Mouse (Mus musculus) lung, embryonic 14.5 days (tissue): ENCODE measurements at regions not wholly inside any gene's neighbourhood (a gene's known extent, or its start where the extent isn't known, plus 50 kb on each side); places are given as distances from the start of the nearest gene placed in this dataset.
A peak's percentile ranks its signal among the peaks of the same experiment; 100 is the strongest.

Experiments
- ATAC-seq: fragments of 200-750 bp; cut with Nextera tagmentation; 2 replicates; pipeline ENCODE4 v1.8.0; 2017; ENCODE audit warnings: mild to moderate bottlenecking, moderate TSS enrichment, moderate library complexity; ENCODE audit not compliant: insufficient read depth
- DNase-seq: peaks from one replicate; pipeline ENCODE4 v3.0.0-alpha.2; 2015
- H3K27ac ChIP-seq: fragments of 300-500 bp; sonication (generic); 2 replicates; pipeline ENCODE4 v1.5.1; 2014; ENCODE audit warnings: low read depth, mild to moderate bottlenecking, moderate library complexity
- H3K27me3 ChIP-seq: fragments of 300-500 bp; sonication (generic); 2 replicates; pipeline ENCODE4 v1.6.1; 2014; ENCODE audit warnings: low read length, control low read depth; ENCODE audit not compliant: insufficient read depth
- H3K36me3 ChIP-seq: fragments of 300-500 bp; sonication (generic); 2 replicates; pipeline ENCODE4 v1.6.1; 2014; ENCODE audit warnings: control low read depth; ENCODE audit not compliant: insufficient read depth
- H3K4me1 ChIP-seq: fragments of 300-500 bp; sonication (generic); 2 replicates; pipeline ENCODE4 v1.6.1; 2014; ENCODE audit warnings: antibody characterized with exemption, control low read depth; ENCODE audit not compliant: insufficient read depth
- H3K4me2 ChIP-seq: fragments of 300-500 bp; sonication (generic); 2 replicates; pipeline ENCODE4 v1.6.1; 2014; ENCODE audit warnings: mild to moderate bottlenecking
- H3K4me3 ChIP-seq: fragments of 300-500 bp; sonication (generic); 2 replicates; pipeline ENCODE4 v1.5.1; 2014; ENCODE audit warnings: low read depth, low read length
- H3K9ac ChIP-seq: fragments of 300-500 bp; sonication (generic); 2 replicates; pipeline ENCODE4 v1.6.1; 2014
- H3K9me3 ChIP-seq: fragments of 300-500 bp; sonication (generic); 2 replicates; pipeline ENCODE4 v1.6.1; 2016; ENCODE audit warnings: low read depth, low read length, control low read depth
- CTCF ChIP-seq: IDR thresholded peaks from 2 replicates; pipeline ENCODE4 v1.5.1; 2016; ENCODE audit warnings: antibody characterized with exemption, low read depth
- WGBS: fragments of 180-500 bp; shearing (Covaris S2); extraction: QIAGEN DNeasy Blood & Tissue Kit; methylation state at CpG from one replicate; pipeline ENCODE4 v1.1.7; 2014; 5-methylcytosine and 5-hydroxymethylcytosine counted together

DNA sequence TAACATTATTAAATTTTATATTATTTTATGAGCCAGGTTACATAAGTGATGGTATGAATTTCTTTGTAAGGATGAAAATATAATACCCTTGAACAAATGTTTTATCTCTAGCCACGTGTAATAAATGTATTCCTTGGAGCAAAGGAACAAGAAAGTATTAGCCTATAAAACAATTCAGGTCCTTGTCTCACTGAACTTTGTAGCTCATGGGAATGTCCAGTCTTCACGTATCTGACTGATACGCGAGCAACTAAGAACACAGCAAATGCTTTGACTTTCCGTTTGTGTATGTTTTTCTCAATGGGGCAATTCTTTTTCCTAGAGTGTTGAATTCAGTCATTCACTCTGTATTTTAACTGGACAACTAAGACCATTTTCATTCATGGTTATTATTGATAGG lies 216.9 kb upstream of the Mettl25 start:
- Histone ChIP-seq H3K27ac (no peak overlapping the region), H3K4me3 (no peak overlapping the region), H3K9ac (no peak overlapping the region), H3K9me3 (no peaks in the 10 kb centered on the region), H3K4me2 (no peak overlapping the region), H3K4me1 (no peaks in the 10 kb centered on the region), H3K36me3 (no peaks in the 10 kb centered on the region), H3K27me3 (no peaks in the 10 kb centered on the region)
- 84% methylated on average over 5 of the region's 5 CpGs for WGBS
- ATAC-seq = no peak
- no peak for TF ChIP-seq CTCF
- DNase-seq = no peak

DNA sequence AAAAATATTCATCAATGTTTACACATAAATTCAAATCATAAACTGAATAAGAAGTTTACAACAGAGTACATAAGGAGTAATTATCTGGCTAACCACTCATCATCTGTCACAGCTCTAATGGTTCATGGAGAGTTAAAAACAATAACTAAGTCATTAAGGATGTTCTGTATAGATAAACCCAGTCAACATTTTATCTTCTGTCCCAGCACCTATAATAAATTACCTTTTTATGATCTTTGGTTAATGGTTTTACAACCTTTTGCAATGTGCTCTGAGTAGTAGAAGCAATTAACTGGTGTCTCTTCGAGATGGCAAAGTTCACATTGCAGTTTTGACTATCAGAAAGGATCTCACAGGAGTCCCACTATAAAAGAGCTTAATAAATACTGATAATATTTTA lies 197.3 kb upstream of the Mettl25 start:
- Histone ChIP-seq H3K9ac (no peak overlapping the region), H3K27me3 (no peaks in the 10 kb centered on the region), H3K4me2 (no peak overlapping the region), H3K9me3 (no peaks in the 10 kb centered on the region), H3K4me3 (no peak overlapping the region), H3K36me3 (no peaks in the 10 kb centered on the region), H3K4me1 (no peaks in the 10 kb centered on the region), H3K27ac (no peak overlapping the region)
- no peak for DNase-seq
- no peak for ATAC-seq
- 80% methylated on average over 1 of the region's 1 CpGs for WGBS
- TF ChIP-seq CTCF = no peak

DNA sequence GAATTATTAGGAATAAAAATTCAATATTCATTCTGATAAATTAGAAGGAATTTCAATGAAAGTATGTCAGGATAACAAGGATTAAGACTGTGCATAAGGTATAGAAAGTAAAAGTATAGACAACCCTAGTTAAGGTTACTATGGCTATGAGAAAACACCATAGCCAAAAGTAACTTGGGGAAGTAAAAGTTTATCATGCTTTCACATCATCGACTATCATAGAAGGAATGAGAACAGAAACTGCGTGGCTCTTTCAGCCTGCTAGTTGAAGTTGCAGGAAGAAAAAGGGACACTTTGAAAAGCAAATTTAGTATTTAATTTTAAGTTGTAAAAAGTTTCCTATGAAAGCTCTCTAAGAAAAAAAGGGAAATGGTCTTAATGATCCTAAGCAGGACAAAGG lies 196.9 kb upstream of the Mettl25 start:
- Histone ChIP-seq H3K27me3 (no peaks in the 10 kb centered on the region), H3K9ac (no peak overlapping the region), H3K4me3 (no peak overlapping the region), H3K4me2 (no peak overlapping the region), H3K36me3 (no peaks in the 10 kb centered on the region), H3K9me3 (no peaks in the 10 kb centered on the region), H3K4me1 (no peaks in the 10 kb centered on the region), H3K27ac (no peak overlapping the region)
- ATAC-seq = no peak
- no peak for DNase-seq
- TF ChIP-seq CTCF = no peak
- 89% methylated on average over 2 of the region's 2 CpGs for WGBS

DNA sequence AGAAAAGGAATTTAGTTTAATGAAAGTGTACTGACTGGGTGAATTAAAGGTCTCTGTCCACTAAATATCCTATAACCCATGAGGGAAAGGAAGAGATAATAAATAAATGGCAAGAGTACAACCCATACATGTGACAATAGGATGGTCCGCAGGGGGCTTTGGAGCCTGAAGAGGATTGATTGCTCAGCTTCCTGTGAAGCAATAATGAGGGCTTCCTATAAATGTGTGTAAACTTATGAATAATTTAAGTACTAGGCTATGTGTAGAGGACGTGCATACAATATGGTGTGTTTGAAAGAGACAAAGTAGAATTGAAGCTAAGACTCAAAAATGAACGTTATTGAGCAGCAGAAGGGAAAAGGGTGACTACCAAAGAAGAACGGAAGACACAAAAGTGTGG lies 192.2 kb upstream of the Mettl25 start:
- no peaks in the 10 kb centered on the region for H3K27me3 ChIP-seq

DNA sequence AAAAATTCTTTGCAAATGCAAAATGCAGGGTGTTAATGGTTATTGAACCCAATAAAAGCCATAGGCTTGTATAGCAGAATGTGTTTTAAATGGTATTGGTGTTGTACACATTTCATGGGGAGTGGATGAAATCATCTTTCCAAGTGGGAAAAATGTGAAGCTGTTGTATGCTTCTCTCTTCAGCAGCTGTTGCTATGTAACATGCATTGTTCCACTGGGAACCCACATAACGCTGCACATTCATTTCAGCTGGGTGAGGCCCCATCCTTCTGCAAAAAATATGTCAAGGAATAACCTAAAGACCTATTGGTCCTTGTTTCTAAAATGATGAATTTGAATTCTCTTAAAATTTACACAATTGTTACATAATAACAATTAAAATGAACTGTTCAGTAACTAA lies 183.5 kb upstream of the Mettl25 start:
- Histone ChIP-seq H3K9me3 (no peaks in the 10 kb centered on the region), H3K4me3 (no peak overlapping the region), H3K4me1 (no peaks in the 10 kb centered on the region), H3K27me3 (no peaks in the 10 kb centered on the region), H3K36me3 (no peaks in the 10 kb centered on the region), H3K9ac (no peak overlapping the region), H3K4me2 (no peak overlapping the region), H3K27ac (no peak overlapping the region)
- TF ChIP-seq CTCF = no peak
- DNase-seq (no peak), ATAC-seq (no peak)
- WGBS = 61% methylated on average over 1 of the region's 1 CpGs

More for the DNA sequence above, 192.2 kb upstream of the Mettl25 start:
- no peak overlapping the region for H3K9ac ChIP-seq
- H3K4me2 ChIP-seq = no peak overlapping the region
- no peaks in the 10 kb centered on the region for H3K36me3 ChIP-seq
- 79% methylated on average over 4 of the region's 4 CpGs for WGBS
- H3K27ac ChIP-seq = no peak overlapping the region
- no peaks in the 10 kb centered on the region for H3K9me3 ChIP-seq
- DNase-seq (no peak), ATAC-seq (no peak)
- H3K4me1 ChIP-seq = no peaks in the 10 kb centered on the region
- no peak for TF ChIP-seq CTCF
- no peak overlapping the region for H3K4me3 ChIP-seq

DNA sequence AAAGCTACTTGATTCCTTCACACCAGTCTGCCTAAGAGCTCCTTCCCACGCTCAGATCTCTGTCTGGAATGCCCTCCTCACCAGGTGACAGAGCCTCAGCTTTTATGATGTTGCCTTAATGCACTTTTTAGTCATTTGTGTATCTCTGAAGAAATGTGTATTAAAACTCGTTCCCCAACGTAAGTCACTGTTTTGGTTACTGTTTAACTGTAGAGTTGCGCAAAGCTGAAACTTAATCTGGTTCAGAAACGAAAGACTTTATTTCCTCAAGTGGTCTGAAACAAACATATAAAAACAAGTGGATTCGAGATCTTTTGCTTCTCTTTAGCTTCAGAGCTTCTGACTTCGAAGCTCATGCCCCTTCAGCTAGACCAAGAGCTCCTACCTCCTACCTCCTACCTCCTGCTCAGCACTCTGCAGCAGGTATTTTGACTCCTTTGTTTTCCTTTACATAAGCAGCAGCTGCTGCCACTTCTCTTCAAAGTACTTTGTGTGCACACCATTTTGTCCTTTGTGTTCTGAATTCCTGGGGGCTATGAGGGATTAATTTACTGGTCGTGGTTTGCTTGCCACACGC lies 182.5 kb upstream of the Mettl25 start:
- no peak overlapping the region for H3K9ac ChIP-seq
- DNase-seq (peak; percentile 20), ATAC-seq (peak; percentile 85)
- 49% methylated on average over 9 of the region's 9 CpGs for WGBS
- no peaks in the 10 kb centered on the region for H3K27me3 ChIP-seq
- no peak overlapping the region for H3K4me2 ChIP-seq
- no peak overlapping the region for H3K27ac ChIP-seq
- no peak overlapping the region for H3K4me3 ChIP-seq
- no peaks in the 10 kb centered on the region for H3K36me3 ChIP-seq
- H3K9me3 ChIP-seq = no peaks in the 10 kb centered on the region
- TF ChIP-seq CTCF = no peak
- H3K4me1 ChIP-seq = no peaks in the 10 kb centered on the region

DNA sequence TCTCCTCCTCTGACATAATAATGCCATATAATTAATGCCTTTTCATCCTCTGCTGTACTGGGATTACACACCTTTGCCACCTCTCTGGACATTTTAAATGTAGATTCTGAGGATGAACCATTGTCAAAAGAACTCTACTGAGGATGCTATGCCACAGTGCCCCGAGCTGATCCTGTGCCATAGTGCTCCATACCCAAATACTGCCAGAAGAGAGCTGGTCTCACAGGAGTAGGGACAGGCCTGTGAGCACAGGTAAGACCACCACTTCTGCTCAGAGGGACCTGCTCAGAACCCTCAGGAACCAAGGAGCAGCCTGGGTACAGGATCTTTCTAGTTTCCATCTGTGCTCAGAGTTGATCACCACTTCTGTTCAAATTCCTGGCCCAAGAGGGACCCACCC lies 174.8 kb upstream of the Mettl25 start:
- no peak overlapping the region for H3K27ac ChIP-seq
- H3K4me2 ChIP-seq = no peak overlapping the region
- H3K9me3 ChIP-seq = no peaks in the 10 kb centered on the region
- no peak overlapping the region for H3K4me3 ChIP-seq
- no peaks in the 10 kb centered on the region for H3K27me3 ChIP-seq
- no peaks in the 10 kb centered on the region for H3K4me1 ChIP-seq
- 84% methylated on average over 1 of the region's 1 CpGs for WGBS
- DNase-seq (no peak), ATAC-seq (no peak)
- H3K9ac ChIP-seq = no peak overlapping the region
- TF ChIP-seq CTCF = no peak
- H3K36me3 ChIP-seq = no peaks in the 10 kb centered on the region

DNA sequence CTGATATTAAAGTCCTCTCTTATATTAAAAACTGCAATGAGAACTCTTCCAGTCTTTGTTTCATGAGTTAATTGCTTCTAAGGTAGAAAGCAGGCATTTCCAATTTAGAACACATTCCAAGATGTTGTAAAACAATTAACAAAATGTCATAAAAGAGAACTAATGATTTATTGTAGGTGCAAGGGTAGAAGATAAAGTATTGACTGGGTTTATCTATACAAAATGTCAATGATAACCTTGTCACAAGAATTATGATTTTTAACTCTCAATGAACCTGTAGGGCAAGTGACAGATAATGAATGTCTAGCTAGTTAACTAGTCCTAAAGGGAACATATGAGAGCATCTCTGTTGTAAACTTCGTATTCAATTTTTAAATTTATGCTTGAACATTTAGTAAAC lies 174.3 kb upstream of the Mettl25 start:
- 66% methylated on average over 1 of the region's 1 CpGs for WGBS
- Histone ChIP-seq H3K9ac (no peak overlapping the region), H3K4me2 (no peak overlapping the region), H3K27me3 (no peaks in the 10 kb centered on the region), H3K27ac (no peak overlapping the region), H3K4me1 (no peaks in the 10 kb centered on the region), H3K9me3 (no peaks in the 10 kb centered on the region), H3K36me3 (no peaks in the 10 kb centered on the region), H3K4me3 (no peak overlapping the region)
- ATAC-seq (no peak), DNase-seq (no peak)
- TF ChIP-seq CTCF = no peak
